In the genomic region with DNA sequence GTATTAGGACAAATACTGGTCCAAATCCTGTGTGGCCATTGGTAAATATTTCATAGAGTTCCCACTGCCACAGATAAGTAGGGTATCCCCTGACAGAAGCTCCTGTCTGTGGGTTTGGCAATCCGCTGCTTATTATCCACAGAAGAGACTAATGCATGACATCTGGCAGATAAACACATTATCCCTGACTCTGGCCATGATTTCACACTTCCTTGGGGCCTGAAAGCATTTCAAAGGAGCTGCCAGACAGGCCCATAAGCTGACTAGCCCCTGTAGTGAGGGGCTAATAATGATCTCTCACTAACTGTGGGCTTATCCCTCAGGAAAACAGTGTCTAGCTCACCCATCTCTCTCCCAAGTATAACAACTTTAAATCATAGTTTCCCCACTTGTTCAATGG, we compare ENCODE assay signal across 25 mouse cellular contexts. TPM values are rescaled to one million over a fixed set of nuclear protein-coding genes. Genes with fewer than 3 reads are reported as not detected.
DNase-seq lines count a peak whose midpoint lies in the region; ATAC-seq and TF ChIP-seq lines count a peak whose summit lies in the region.
"Had no signal": no experiment of that assay in that cellular context is flagged by ENCODE, and none has a peak within 500 bp of the region (broad histone marks: within the 10 kb centered on the region; RNA-seq: fewer than 3 reads in every experiment).

No protein-coding gene starts in this region.

- H3K4me3 ChIP-seq in hindbrain, postnatal 0 days (ENCODE audit: low read length), result no peak overlapping the region
- H3K4me3 ChIP-seq in hindbrain, embryonic 13.5 days, result no peak overlapping the region
- H3K4me3 ChIP-seq in midbrain, embryonic 16.5 days (ENCODE audit: low read depth, low read length), result no peak overlapping the region
- H3K4me3 ChIP-seq: heart, embryonic 12.5 days; liver, embryonic 15.5 days had no signal

- H3K27ac ChIP-seq in hindbrain, postnatal 0 days, result no peak overlapping the region
- no peak overlapping the region for H3K27ac ChIP-seq in hindbrain, embryonic 13.5 days
- no peak overlapping the region for H3K27ac ChIP-seq in midbrain, embryonic 16.5 days (ENCODE audit: low read length)
- H3K27ac ChIP-seq: liver, embryonic 15.5 days had no signal

- no peaks in the 10 kb centered on the region for H3K27me3 ChIP-seq in hindbrain, postnatal 0 days (ENCODE audit: insufficient read depth, low read length)
- H3K27me3 ChIP-seq in hindbrain, embryonic 13.5 days, result no peaks in the 10 kb centered on the region
- H3K27me3 ChIP-seq in midbrain, embryonic 16.5 days (ENCODE audit: control insufficient read depth, insufficient read depth, low read depth, low read length), result no peaks in the 10 kb centered on the region
- H3K27me3 ChIP-seq: heart, embryonic 12.5 days; liver, embryonic 15.5 days had no signal

- no peaks in the 10 kb centered on the region for H3K9me3 ChIP-seq in hindbrain, postnatal 0 days (ENCODE audit: low read length)
- H3K9me3 ChIP-seq in hindbrain, embryonic 13.5 days, result no peaks in the 10 kb centered on the region
- H3K9me3 ChIP-seq in midbrain, embryonic 16.5 days (replicated peaks; ENCODE audit: control insufficient read depth, low read length, poor library complexity, severe bottlenecking), result no peaks in the 10 kb centered on the region
- H3K9me3 ChIP-seq: heart, embryonic 12.5 days; liver, embryonic 15.5 days had no signal

- peak; percentile 69 for ATAC-seq in hindbrain, postnatal 0 days
- no peak for ATAC-seq in hindbrain, embryonic 13.5 days (ENCODE audit: low FRiP score)
- ATAC-seq in midbrain, embryonic 16.5 days, result peak; percentile 36; the same call in 1 of the 2 replicates
- ATAC-seq: activated CD4-positive, CD25-positive, alpha-beta regulatory T cell, adult 4 months had no signal

- H3K9ac ChIP-seq in hindbrain, postnatal 0 days (replicated peaks; ENCODE audit: low read length), result no peak overlapping the region
- H3K9ac ChIP-seq in hindbrain, embryonic 13.5 days, result no peak overlapping the region
- H3K9ac ChIP-seq in midbrain, embryonic 16.5 days (ENCODE audit: low read depth, low read length), result no peak overlapping the region
- H3K9ac ChIP-seq: heart, embryonic 12.5 days; liver, embryonic 15.5 days had no signal

- 0 out of 2 replicates have a peak, but pooled peaks cover 4% of the 10 kb centered on the region for H3K4me1 ChIP-seq in hindbrain, postnatal 0 days (ENCODE audit: insufficient read depth, low read length)
- H3K4me1 ChIP-seq in hindbrain, embryonic 13.5 days (replicated peaks), result peaks cover 14% of the 10 kb centered on the region
- H3K4me1 ChIP-seq in midbrain, embryonic 16.5 days (ENCODE audit: control insufficient read depth, insufficient read depth, low read length), result no peaks in the 10 kb centered on the region
- H3K4me1 ChIP-seq: liver, embryonic 15.5 days had no signal

- no peak for TF ChIP-seq CTCF in hindbrain, postnatal 0 days (IDR thresholded peaks at IDR 0.05; ENCODE audit: low read depth)
- no peak for TF ChIP-seq CTCF in brain, embryonic 14.5 days (IDR thresholded peaks at IDR 0.05; ENCODE audit: borderline replicate concordance, extremely low read depth, insufficient read depth, insufficient read length)

- WGBS in hindbrain, postnatal 0 days, result 32% methylated on average over 1 of the region's 1 CpGs
- 59% methylated on average over 1 of the region's 1 CpGs for WGBS in hindbrain, embryonic 13.5 days
- WGBS in midbrain, embryonic 16.5 days, result 48% methylated on average over 1 of the region's 1 CpGs

- no peaks in the 10 kb centered on the region for H3K36me3 ChIP-seq in hindbrain, postnatal 0 days (ENCODE audit: insufficient read depth, low read length)
- no peaks in the 10 kb centered on the region for H3K36me3 ChIP-seq in hindbrain, embryonic 13.5 days
- no peaks in the 10 kb centered on the region for H3K36me3 ChIP-seq in midbrain, embryonic 16.5 days (ENCODE audit: control insufficient read depth, insufficient read depth, low read length)
- H3K36me3 ChIP-seq: heart, embryonic 12.5 days; liver, embryonic 15.5 days had no signal

- TF ChIP-seq POLR2A in brain, embryonic 14.5 days (IDR thresholded peaks at IDR 0.05; ENCODE audit: borderline replicate concordance, extremely low read depth, insufficient read depth, insufficient read length, poor library complexity, severe bottlenecking), result no peak

- peak; percentile 24 to 27 for DNase-seq in cerebellum, postnatal 10 days
- no peak for DNase-seq in cerebellum, postnatal 36 days
- peak; percentile 48 for DNase-seq in hindbrain, postnatal 0 days (ENCODE audit: low spot score)
- peak; percentile 75 for DNase-seq in brain, embryonic 14.5 days (ENCODE audit: low read depth)
- DNase-seq in lung, postnatal 10 days, result no peak
- no peak for DNase-seq in cerebellum, adult 11-12 months
- DNase-seq: gastrocnemius, postnatal 10 days; heart, adult 11 months; heart, postnatal 14 days; kidney, adult 2 months; right cerebral cortex, postnatal 25 days had no signal

- H3K4me2 ChIP-seq in hindbrain, postnatal 0 days (ENCODE audit: low read depth, low read length), result no peak overlapping the region
- H3K4me2 ChIP-seq in hindbrain, embryonic 13.5 days, result no peak overlapping the region
- no peak overlapping the region for H3K4me2 ChIP-seq in midbrain, embryonic 16.5 days (ENCODE audit: low read length)
- H3K4me2 ChIP-seq: heart, embryonic 12.5 days; liver, embryonic 15.5 days had no signal

RNA-seq across cellular contexts. Expression of gene Them5, which starts 0.7 kb away (rescaled TPM):
- total RNA-seq in hindbrain, postnatal 0 days (2014; rRNA removed), result not detected in 2 replicates
- polyA plus RNA-seq in hindbrain, postnatal 0 days (2015; fragmentation: Nextera tagmentation; extraction: Ambion mirVana), result 0.11 TPM in 1 of 2 replicates, not detected in the other
- 0.13 TPM in 1 of 2 replicates, not detected in the other for polyA plus RNA-seq in hindbrain, embryonic 13.5 days (2015; fragmentation: Nextera tagmentation; extraction: Ambion mirVana)
- 0.26 and 1.4 TPM in 2 replicates for polyA plus RNA-seq in brain, embryonic 14.5 days (2012; rRNA removed)
- polyA plus RNA-seq in midbrain, embryonic 16.5 days (2015; fragmentation: Nextera tagmentation; extraction: Ambion mirVana), result not detected in 2 replicates
- total RNA-seq: adrenal gland, postnatal 10 days; gastrocnemius, postnatal 10 days; heart, postnatal 14 days; layer of hippocampus, adult 18-20 months; layer of hippocampus, postnatal 25 days; left cerebral cortex, postnatal 10 days; megakaryocyte progenitor cell, adult 5-6 weeks; monocyte, adult 5-6 weeks had no signal
- polyA plus RNA-seq: activated CD4-positive, CD25-positive, alpha-beta regulatory T cell, adult 4 months; frontal cortex, adult 2 months; heart, embryonic 12.5 days; liver, embryonic 15.5 days; neural tube, embryonic 14.5 days; spleen, adult 2 months had no signal

RNA-seq across cellular contexts. Expression of gene C2cd4d, which starts 19.7 kb away (rescaled TPM):
- total RNA-seq in hindbrain, postnatal 0 days (2014; rRNA removed), result 1.8 and 2.6 TPM in 2 replicates
- 1.3 and 2.2 TPM in 2 replicates for polyA plus RNA-seq in hindbrain, postnatal 0 days (2015; fragmentation: Nextera tagmentation; extraction: Ambion mirVana)
- polyA plus RNA-seq in hindbrain, embryonic 13.5 days (2015; fragmentation: Nextera tagmentation; extraction: Ambion mirVana), result 1.7 and 1.8 TPM in 2 replicates
- 1.0 and 1.3 TPM in 2 replicates for polyA plus RNA-seq in brain, embryonic 14.5 days (2012; rRNA removed)
- polyA plus RNA-seq in midbrain, embryonic 16.5 days (2015; fragmentation: Nextera tagmentation; extraction: Ambion mirVana), result 1.6 and 1.7 TPM in 2 replicates
- total RNA-seq: megakaryocyte progenitor cell, adult 5-6 weeks; monocyte, adult 5-6 weeks had no signal
- polyA plus RNA-seq: activated CD4-positive, CD25-positive, alpha-beta regulatory T cell, adult 4 months had no signal

RNA-seq across cellular contexts. Expression of gene Rorc, which starts 30.0 kb away (rescaled TPM):
- 1.5 TPM in 2 replicates for total RNA-seq in hindbrain, postnatal 0 days (2014; rRNA removed)
- polyA plus RNA-seq in hindbrain, postnatal 0 days (2015; fragmentation: Nextera tagmentation; extraction: Ambion mirVana), result 0.45 and 0.79 TPM in 2 replicates
- polyA plus RNA-seq in hindbrain, embryonic 13.5 days (2015; fragmentation: Nextera tagmentation; extraction: Ambion mirVana), result 0.42 and 0.50 TPM in 2 replicates
- 0.97 and 1.5 TPM in 2 replicates for polyA plus RNA-seq in brain, embryonic 14.5 days (2012; rRNA removed)
- polyA plus RNA-seq in midbrain, embryonic 16.5 days (2015; fragmentation: Nextera tagmentation; extraction: Ambion mirVana), result 0.49 and 0.62 TPM in 2 replicates

RNA-seq across cellular contexts. Expression of gene Them4, which starts 32.7 kb away (rescaled TPM):
- total RNA-seq in hindbrain, postnatal 0 days (2014; rRNA removed), result 14.6 and 16.4 TPM in 2 replicates
- 66.7 and 66.9 TPM in 2 replicates for polyA plus RNA-seq in hindbrain, postnatal 0 days (2015; fragmentation: Nextera tagmentation; extraction: Ambion mirVana)
- polyA plus RNA-seq in hindbrain, embryonic 13.5 days (2015; fragmentation: Nextera tagmentation; extraction: Ambion mirVana), result 41.0 and 41.5 TPM in 2 replicates
- 19.2 and 22.3 TPM in 2 replicates for polyA plus RNA-seq in brain, embryonic 14.5 days (2012; rRNA removed)
- polyA plus RNA-seq in midbrain, embryonic 16.5 days (2015; fragmentation: Nextera tagmentation; extraction: Ambion mirVana), result 61.8 and 68.6 TPM in 2 replicates

RNA-seq across cellular contexts. Expression of gene Lingo4, which starts 55.8 kb away (rescaled TPM):
- 3.7 and 3.9 TPM in 2 replicates for total RNA-seq in hindbrain, postnatal 0 days (2014; rRNA removed)
- polyA plus RNA-seq in hindbrain, postnatal 0 days (2015; fragmentation: Nextera tagmentation; extraction: Ambion mirVana), result 2.1 and 2.5 TPM in 2 replicates
- 0.81 and 0.96 TPM in 2 replicates for polyA plus RNA-seq in hindbrain, embryonic 13.5 days (2015; fragmentation: Nextera tagmentation; extraction: Ambion mirVana)
- polyA plus RNA-seq in brain, embryonic 14.5 days (2012; rRNA removed), result 0.55 and 0.70 TPM in 2 replicates
- polyA plus RNA-seq in midbrain, embryonic 16.5 days (2015; fragmentation: Nextera tagmentation; extraction: Ambion mirVana), result 1.2 and 1.6 TPM in 2 replicates
- total RNA-seq: megakaryocyte progenitor cell, adult 5-6 weeks; monocyte, adult 5-6 weeks had no signal
- polyA plus RNA-seq: heart, embryonic 12.5 days had no signal

Comparison
In these comparisons a context has a peak if more than half of its experiments do, and no peak if none do; other contexts are left out.
1. DNase-seq: peak in cerebellum, postnatal 10 days (2 of 2), hindbrain, postnatal 0 days (single experiment) and brain, embryonic 14.5 days (single experiment); none in cerebellum, postnatal 36 days (0 of 2), lung, postnatal 10 days (single experiment) and cerebellum, adult 11-12 months (single experiment).